Mouse (Mus musculus) heart, embryonic 14.5 days (tissue): ENCODE results near the gene Cul4b. TPM values are rescaled to one million over a fixed set of nuclear protein-coding genes. Genes with fewer than 3 reads are reported as not detected.

Experiments
- ATAC-seq: fragments of 200-750 bp; cut with Nextera tagmentation; 2 replicates; pipeline ENCODE4 v1.8.0; 2017; ENCODE audit warnings: low read depth, moderate TSS enrichment; ENCODE audit not compliant: insufficient number of reproducible peaks, insufficient read depth, low FRiP score
- H3K27ac ChIP-seq, 2 experiments: fragments of 200-500 bp in 1 of 2; fragments of 300-500 bp in 1 of 2; sonication (generic) in 1 of 2; replicated peaks in 1 of 2; 2 replicates each; pipeline ENCODE4 v1.5.1; 2012 to 2014; ENCODE audit warnings: low read depth in 2 of 2, low read length in 2 of 2, control low read depth in 1 of 2, mild to moderate bottlenecking in 1 of 2, mixed read lengths in 1 of 2; ENCODE audit not compliant: control insufficient read depth in 1 of 2, insufficient read depth in 1 of 2
- H3K27me3 ChIP-seq: fragments of 300-500 bp; sonication (generic); 2 replicates; pipeline ENCODE4 v1.6.1; 2014; ENCODE audit warnings: mild to moderate bottlenecking, low read length, control low read depth; ENCODE audit not compliant: control insufficient read depth, insufficient read depth
- H3K36me3 ChIP-seq: fragments of 300-500 bp; sonication (generic); 2 replicates; pipeline ENCODE4 v1.6.1; 2014; ENCODE audit warnings: mild to moderate bottlenecking, control low read depth, low read length, mixed read lengths; ENCODE audit not compliant: control insufficient read depth, insufficient read depth
- H3K4me1 ChIP-seq, 2 experiments: fragments of 200-500 bp in 1 of 2; fragments of 300-500 bp in 1 of 2; sonication (generic) in 1 of 2; 2 replicates each; pipeline ENCODE4 v1.6.1; 2012 to 2014; ENCODE audit warnings: low read length in 2 of 2, control low read depth in 1 of 2, mixed read lengths in 1 of 2; ENCODE audit not compliant: control insufficient read depth in 2 of 2, insufficient read depth in 2 of 2
- H3K4me2 ChIP-seq: fragments of 300-500 bp; sonication (generic); 2 replicates; pipeline ENCODE4 v1.6.1; 2014; ENCODE audit warnings: mild to moderate bottlenecking, low read length
- H3K4me3 ChIP-seq, 2 experiments: fragments of 200-500 bp in 1 of 2; fragments of 300-500 bp in 1 of 2; sonication (generic) in 1 of 2; 2 replicates each; pipeline ENCODE4 v1.5.1; 2012 to 2014; ENCODE audit warnings: low read length in 2 of 2, mild to moderate bottlenecking in 2 of 2, control low read depth in 1 of 2, low read depth in 1 of 2, moderate library complexity in 1 of 2; ENCODE audit not compliant: control insufficient read depth in 1 of 2, insufficient read depth in 1 of 2
- H3K9ac ChIP-seq: fragments of 300-500 bp; sonication (generic); 2 replicates; pipeline ENCODE4 v1.6.1; 2014; ENCODE audit warnings: mild to moderate bottlenecking, low read length
- H3K9me3 ChIP-seq: fragments of 300-500 bp; sonication (generic); 2 replicates; pipeline ENCODE4 v1.6.1; 2016; ENCODE audit warnings: low read length, control low read depth; ENCODE audit not compliant: control insufficient read depth
- WGBS: fragments of 180-500 bp; shearing (Covaris S2); extraction: QIAGEN DNeasy Blood & Tissue Kit; methylation state at CpG from one replicate; pipeline ENCODE4 v1.1.7; 2014; 5-methylcytosine and 5-hydroxymethylcytosine counted together
- polyA plus RNA-seq: library from polyadenylated mRNA; unstranded; fragments of >200 nt; fragmentation: Nextera tagmentation; extraction: Ambion mirVana; gene quantifications from 2 replicates; pipeline ENCODE4 v1.2.1, GENCODE M21; 2014

Cul4b gene
- polyA plus RNA-seq, result 20.5 and 21.9 TPM in 2 replicates

DNA sequence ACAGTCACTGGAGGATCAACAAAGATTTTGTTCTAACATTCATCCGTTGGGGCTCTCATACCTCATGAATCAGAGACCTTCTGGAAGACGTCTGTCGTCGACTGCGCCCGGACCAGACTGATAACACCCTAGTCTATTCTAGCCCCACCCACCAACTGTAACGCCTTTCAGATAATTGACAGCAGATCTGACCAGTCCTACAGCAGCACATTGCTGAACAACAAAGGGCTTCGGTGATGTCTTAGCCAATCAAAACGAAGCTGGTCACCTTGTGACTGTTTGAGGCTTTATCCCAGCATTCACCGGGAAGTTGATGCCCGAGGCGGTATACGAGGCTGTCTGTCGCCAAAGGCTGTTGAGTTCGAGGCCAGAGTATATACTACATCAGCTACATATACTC, at the start of gene Cul4b:
Gene Cul4b (minus strand): TSS at position 119 of the 400 bp plus-strand sequence.
- 54% methylated on average over 15 of the region's 15 CpGs for WGBS
- Histone ChIP-seq H3K27ac (no peak within 1 kb of the TSS; a peak in 1 of 4 replicates), H3K9ac (no peak within 1 kb of the TSS), H3K4me3 (peak within 1 kb of the TSS in 1 of 2 experiments; percentile 17; a peak in 1 of 4 replicates), H3K4me2 (peak within 1 kb of the TSS; percentile 31), H3K27me3 (no peaks in the 10 kb centered on the region), H3K9me3 (no peaks in the 10 kb centered on the region), H3K4me1 (no peaks in the 10 kb centered on the region), H3K36me3 (no peaks in the 10 kb centered on the region)
- ATAC-seq, result peak; percentile 54; the same call in 1 of the 2 replicates

DNA sequence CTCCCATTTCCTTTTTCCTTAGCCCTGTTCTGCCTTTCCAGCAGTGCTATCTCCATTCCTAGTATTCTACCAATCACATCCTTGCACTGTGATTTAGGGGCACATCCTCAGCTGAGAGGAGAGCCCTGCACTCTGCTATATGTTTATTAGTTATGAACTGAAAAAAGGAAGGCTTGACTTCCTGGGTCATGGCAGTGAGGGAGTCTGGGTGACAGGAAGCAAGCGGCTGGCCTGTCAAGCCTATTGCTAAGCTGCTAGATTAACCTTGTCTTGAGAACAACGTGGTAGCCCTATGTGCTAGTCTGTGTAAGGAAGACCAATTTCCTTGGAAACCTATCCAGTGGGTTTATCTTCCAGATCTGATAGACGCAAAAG, 25.0 kb upstream of the Cul4b start:
- Histone ChIP-seq H3K4me1 (no peaks in the 10 kb centered on the region), H3K36me3 (0 out of 2 replicates have a peak, but pooled peaks cover 5% of the 10 kb centered on the region), H3K9me3 (no peaks in the 10 kb centered on the region), H3K27ac (peak overlapping the region; percentile 79 to 85), H3K9ac (peak overlapping the region; percentile 79), H3K27me3 (no peaks in the 10 kb centered on the region), H3K4me2 (peak overlapping the region; percentile 73), H3K4me3 (peak overlapping the region; percentile 55 to 71)
- WGBS, result 15% methylated on average over 3 of the region's 3 CpGs
- peak; percentile 71; the same call in 1 of the 2 replicates for ATAC-seq

DNA sequence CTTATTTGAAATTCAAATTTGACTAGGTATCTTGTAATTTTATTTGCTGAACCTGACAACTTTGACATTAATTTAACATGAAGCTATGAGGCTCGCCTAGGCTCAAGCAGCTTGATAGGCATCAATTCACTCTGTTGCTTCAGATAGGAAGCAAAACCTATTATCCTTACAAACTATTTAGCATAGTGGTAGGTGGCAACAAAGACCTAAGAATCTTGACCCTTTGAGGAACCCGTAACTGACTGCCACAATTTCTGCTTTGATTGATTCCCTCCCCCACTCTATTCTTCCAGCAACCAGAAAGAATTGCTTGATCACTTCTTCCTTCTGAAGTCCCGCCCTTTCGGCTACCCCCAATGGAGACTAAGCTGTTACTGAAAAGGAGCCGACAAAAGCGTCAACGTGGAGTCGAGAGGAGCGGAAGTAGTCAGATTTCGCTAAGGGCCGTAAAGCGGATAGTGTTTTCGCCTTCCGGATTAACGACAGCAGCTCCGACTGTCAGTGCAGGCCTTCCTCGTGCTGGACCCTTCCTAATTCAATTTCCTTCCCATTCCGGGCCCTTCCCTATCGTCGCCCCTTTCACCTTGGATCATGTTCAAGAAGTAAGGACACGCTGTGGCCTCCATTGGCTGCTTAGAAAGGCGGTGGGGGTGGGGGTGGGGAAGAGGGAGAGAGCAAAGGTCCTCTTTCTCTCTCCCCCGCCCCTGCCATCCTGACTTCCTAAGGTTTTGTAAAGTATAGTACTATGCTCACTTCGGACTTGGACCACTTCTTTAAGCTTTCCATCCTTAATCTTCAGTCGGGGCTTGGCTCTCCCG, 24.4 kb upstream of the Cul4b start, which contains the start of gene Mcts1:
Gene Mcts1 (plus strand): TSS at position 402 of the 818 bp plus-strand sequence.
- no peaks in the 10 kb centered on the region for H3K27me3 ChIP-seq
- ATAC-seq, result peak; percentile 56; the same call in 1 of the 2 replicates
- no peaks in the 10 kb centered on the region for H3K9me3 ChIP-seq
- H3K4me1 ChIP-seq, result no peaks in the 10 kb centered on the region
- H3K4me2 ChIP-seq, result peak within 1 kb of the TSS; percentile 73
- 12% methylated on average over 25 of the region's 26 CpGs for WGBS
- H3K9ac ChIP-seq, result peak within 1 kb of the TSS; percentile 79
- H3K4me3 ChIP-seq, result peak within 1 kb of the TSS; percentile 55 to 71
- H3K36me3 ChIP-seq, result no peaks in the 10 kb centered on the region
- peak within 1 kb of the TSS; percentile 79 to 85 for H3K27ac ChIP-seq

DNA sequence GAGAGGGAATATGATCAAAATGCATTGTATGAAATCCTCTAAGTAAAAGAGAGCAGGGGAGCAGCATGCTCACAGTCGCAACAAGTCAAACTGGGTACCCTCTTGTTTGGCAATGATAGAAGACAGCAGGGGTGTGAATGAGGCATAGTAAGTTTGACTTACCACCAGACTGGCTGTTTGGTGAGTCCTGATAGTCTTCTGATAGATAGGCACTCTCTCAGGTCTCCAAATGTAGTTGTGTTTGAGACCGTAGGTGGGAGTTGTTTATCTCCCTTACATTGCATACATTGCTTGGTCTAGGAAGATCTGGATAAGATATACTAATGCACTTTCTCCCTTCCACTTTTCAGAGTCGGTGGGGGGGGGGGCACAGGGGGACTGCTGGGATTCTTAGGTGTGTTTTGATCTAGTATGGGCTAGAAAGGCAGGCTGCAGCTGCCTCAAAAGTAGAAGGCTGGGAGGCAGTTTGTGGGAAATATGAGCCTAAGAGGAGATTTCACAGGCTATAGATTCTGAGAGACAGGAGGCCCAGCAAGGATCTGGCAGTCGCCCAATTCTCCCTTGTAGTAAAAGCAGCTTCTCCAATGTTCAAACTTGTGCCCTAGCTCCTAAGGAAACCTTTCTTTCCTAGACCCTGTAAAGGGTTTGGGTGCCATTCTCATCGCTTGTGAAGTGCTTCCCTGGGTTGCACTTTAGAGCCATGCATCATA, 17.3 kb upstream of the Cul4b start:
- 35% methylated on average over 5 of the region's 5 CpGs for WGBS
- H3K27ac ChIP-seq, result no peak overlapping the region
- ATAC-seq, result no peak

DNA sequence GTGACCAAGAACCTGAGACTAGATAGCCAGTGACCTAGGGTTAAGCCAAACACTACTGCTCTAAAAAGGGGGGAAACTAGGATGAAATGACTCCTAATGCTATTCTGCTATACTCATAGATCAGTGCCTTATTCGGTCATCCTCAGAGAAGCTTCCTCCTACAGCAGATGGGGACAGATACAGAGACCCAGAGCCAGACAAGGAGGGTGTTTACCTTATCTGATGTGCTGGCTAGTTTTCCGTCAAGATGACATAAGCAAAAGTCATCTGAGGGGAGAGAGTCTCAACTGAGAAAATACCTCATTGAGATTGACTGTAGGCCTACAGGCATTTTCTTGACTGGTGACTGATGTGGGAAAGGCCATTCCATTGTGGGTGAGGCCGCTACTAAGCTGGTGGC, 15.8 kb upstream of the Cul4b start:
- no peaks in the 10 kb centered on the region for H3K4me1 ChIP-seq
- H3K9me3 ChIP-seq, result no peaks in the 10 kb centered on the region
- H3K36me3 ChIP-seq, result no peaks in the 10 kb centered on the region
- H3K27me3 ChIP-seq, result no peaks in the 10 kb centered on the region
- no peak for ATAC-seq
- 72% methylated on average over 3 of the region's 3 CpGs for WGBS
- H3K4me2 ChIP-seq, result no peak overlapping the region
- no peak overlapping the region for H3K27ac ChIP-seq
- no peak overlapping the region for H3K4me3 ChIP-seq
- H3K9ac ChIP-seq, result no peak overlapping the region

More for the DNA sequence above, 17.3 kb upstream of the Cul4b start:
- Histone ChIP-seq H3K9me3 (no peaks in the 10 kb centered on the region), H3K36me3 (no peaks in the 10 kb centered on the region), H3K4me2 (no peak overlapping the region), H3K4me1 (no peaks in the 10 kb centered on the region), H3K9ac (no peak overlapping the region), H3K27me3 (no peaks in the 10 kb centered on the region), H3K4me3 (no peak overlapping the region)

DNA sequence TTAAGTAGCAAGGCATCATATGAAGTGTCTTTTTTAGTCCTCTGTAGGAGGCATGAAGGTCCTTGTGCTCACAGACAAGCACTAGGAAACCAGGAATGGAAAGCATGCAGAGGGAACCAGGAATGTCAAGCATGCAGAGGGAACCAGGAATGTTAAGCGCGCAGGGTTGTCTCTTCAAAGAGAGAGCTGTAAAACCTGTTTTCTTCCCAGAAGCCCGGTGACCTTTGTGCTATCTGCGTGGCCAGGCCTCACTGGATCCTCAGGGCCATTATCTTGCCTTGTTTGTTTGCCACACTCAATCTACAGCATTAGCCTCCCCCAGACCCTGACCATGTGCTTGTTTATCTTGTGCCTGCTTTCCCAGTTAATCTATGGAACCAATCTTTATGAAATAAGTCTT, 13.8 kb upstream of the Cul4b start:
- no peak for ATAC-seq
- Histone ChIP-seq H3K4me3 (no peak overlapping the region), H3K27me3 (no peaks in the 10 kb centered on the region), H3K36me3 (no peaks in the 10 kb centered on the region), H3K9me3 (no peaks in the 10 kb centered on the region), H3K4me1 (no peaks in the 10 kb centered on the region), H3K9ac (no peak overlapping the region), H3K27ac (peak overlapping the region; percentile 53 to 59; a peak in 3 of 4 replicates), H3K4me2 (no peak overlapping the region)
- 29% methylated on average over 4 of the region's 4 CpGs for WGBS

DNA sequence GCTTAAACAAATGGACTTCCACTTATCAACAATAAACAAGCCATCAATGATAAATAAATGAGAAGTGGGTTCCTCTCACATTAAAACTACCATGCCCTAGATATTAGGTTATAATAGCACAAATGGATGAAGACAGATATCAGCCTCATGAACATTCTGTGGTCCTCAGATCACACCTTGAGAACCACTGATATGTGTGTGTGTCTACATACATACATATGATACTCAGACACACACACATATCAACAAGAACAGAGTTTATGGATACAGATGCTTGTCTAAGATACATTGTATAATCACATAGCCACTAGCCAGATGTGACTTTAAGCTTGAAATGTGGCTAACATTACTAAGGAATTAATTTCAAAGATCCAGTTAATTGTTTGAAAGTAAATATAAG, 7.3 kb upstream of the Cul4b start:
- Histone ChIP-seq H3K9me3 (no peaks in the 10 kb centered on the region), H3K27me3 (no peaks in the 10 kb centered on the region), H3K4me2 (no peak overlapping the region), H3K27ac (no peak overlapping the region), H3K4me3 (no peak overlapping the region), H3K36me3 (no peaks in the 10 kb centered on the region), H3K4me1 (no peaks in the 10 kb centered on the region), H3K9ac (no peak overlapping the region)
- ATAC-seq, result no peak
